Mouse (Mus musculus): ENCODE results near the gene Uhrf1bp1l.
A peak's percentile ranks its signal among the peaks of the same experiment; 100 is the strongest.

Gene Uhrf1bp1l

DNA sequence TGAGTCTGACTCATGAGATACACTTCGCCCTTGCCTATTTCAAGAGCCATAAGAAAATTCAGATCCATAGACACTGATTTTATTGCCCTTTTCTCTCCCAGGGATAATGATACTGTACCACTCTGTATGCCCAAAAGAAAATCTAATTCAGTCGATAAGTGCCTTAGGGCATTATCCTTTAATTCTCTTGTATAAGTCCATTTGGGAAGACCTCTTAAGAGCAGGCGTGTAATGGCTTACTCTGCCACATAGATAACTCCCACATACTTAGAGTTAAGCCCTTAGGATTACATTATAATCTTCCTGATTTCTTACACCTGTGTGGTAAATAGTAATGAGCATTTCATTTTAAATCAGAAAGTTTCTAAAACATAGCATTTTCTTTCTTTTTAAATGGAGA is 1.8 kb downstream of the Uhrf1bp1l start:
- no peak for DNase-seq

DNA sequence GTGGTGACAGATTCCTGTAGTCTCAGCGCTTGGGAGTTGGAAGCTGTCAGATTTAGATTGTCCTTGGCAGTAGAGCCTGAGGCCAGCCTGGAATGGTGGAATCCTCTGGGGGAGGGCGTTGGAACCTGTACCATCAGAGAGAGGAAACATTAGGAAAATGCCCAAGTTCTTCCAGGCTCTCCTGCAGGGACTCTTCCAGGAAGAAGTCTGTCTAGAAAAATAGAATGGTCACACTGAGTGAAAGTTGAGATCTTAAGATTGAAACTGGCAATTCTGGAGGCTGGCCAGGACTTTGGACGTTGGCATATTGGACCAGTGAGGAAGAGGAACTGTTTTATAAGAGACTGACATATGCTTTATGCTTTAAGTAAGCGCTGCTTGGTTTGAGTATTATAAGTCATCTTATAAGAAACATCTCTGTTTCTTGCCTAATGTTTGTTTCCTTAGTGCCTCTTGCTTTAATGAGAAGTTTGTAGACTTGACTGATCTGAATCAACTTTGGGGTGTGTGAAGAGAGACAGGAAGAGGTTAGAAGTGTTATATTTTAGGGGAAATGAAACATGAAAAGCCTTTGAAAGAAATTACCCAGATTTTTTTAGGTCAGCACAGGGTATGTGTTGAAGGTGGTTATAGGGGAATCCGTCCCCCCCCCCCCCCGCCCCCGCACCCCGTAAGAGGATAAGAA is 2.6 kb downstream of the Uhrf1bp1l start:
- peak in 1 of 2 experiments; percentile 9 for DNase-seq

DNA sequence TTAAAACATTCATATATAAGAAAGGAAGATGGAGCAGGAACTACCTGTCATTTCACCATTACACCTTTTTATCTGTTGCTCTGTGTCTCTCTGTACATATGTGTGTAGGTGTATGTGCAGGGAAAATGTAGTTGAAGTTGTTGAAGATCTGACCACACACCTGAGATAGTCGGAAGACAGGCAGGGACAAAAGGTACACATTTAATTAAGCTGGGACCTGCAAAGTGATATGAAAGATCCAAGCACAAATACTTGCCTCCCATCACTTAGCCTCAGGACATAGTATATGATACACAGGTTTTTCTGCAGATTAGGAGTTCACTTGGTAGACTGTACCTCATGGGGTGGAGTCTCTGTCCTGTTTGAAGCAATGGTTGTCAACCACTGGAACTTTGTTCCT is 3.1 kb downstream of the Uhrf1bp1l start:
- DNase-seq = no peak

DNA sequence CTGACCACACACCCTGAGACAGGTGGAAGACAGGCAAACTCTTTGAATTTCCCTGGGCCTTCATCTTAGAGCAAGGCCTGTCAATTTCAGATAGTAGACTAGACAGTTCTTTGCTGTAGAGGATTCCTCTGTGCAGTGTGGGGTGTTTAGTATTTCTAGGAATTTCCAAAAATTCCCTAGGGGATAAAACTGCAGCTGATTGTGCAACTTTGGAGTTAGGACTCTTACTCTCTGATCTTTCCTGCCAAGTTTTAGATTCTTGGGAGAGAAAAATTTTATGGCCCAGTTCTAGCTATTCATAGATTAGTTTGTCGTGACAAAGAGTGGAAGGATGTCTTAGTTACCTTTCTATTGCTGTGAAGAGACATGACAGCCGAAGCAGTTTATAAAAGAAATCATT is 3.8 kb downstream of the Uhrf1bp1l start:
- no peak for DNase-seq

DNA sequence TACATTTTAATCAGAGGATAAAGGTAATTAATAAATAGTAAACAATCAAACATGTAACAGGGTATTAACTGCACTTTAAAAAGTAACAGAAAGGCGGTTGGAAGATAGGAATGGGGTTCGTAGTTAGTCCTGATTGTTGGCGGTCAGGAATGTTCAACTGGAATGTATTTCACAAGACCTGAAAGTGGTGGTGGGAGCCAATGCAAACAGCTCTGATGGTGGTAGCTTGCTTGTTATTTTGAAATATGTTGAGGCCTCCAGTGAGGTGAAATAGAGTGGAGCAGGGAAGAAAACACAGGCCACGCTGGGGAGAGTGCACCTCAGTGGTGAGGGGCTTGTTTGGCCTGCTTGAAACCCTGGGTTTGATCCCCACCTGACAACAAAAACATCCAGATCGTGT is 6.3 kb downstream of the Uhrf1bp1l start:
- no peak for DNase-seq

DNA sequence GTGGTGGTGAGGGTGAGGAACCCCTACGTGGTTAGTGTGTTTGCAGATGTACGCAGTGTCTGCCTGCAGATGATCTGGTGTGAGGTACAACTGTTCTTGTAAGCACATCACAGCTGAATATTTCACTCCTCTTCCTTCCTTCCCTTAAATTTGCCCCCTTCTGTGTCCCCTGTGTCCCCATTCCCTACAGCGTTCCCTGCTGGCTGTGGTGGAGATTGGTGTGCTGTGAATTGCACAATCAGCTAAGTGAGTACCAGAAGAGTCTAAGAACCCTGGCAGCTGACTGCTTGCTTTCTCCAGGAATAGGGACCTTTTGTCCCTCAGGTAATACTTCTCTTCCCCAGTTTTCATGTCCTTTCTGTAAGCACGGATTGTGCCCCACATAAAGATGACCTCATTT is 10.4 kb downstream of the Uhrf1bp1l start:
- no peak for DNase-seq

DNA sequence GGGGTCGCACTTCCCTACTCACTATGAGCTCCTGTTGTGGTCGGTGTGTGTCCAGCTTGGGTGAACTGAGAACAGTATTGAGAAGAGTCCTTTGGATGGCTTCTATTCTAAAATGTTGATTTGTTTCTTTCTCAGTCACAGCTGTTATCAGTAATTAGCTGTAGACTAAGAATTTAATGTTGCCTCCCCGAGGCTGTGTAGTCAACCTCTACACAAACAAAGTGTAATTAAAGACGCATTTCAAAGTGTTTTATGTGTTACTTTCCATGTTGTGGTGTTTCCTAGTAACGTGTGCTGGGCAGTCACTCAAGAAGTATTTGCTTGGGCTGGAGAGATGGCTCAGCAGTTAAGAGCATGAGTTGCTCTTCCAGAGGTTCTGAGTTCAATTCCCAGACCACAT is 16.0 kb downstream of the Uhrf1bp1l start:
- no peak for DNase-seq

DNA sequence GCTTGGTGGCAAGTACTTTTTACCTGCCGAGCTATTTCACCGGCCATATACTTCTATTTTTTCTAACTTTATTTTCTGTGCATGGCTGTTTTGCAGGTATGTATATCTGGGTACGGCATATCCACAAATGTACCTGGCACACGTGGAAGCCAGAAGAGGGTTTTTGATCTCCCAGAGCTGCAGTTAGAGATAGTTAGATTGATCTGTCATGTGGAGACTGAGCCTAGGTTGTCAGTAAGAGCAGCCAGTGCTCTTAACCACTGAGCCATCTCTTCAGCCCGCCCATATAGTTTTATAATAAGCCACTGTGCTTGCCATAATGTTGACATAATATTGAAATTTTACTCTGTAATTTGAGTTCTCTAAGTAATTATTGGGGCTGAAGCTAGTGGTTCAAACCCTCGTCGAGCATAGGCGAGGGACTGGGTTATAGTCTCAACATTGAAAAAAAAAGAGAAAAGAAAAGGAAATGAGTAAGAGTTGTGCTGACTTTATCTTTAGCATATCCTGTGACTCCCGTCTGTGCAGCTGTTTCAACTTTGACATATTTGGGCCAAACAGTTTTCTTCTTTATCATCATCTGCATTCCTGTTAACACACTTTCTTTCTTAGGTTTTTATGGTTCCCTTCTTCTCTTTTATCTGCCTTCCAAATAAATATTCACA is 19.8 kb downstream of the Uhrf1bp1l start:
- DNase-seq = no peak

DNA sequence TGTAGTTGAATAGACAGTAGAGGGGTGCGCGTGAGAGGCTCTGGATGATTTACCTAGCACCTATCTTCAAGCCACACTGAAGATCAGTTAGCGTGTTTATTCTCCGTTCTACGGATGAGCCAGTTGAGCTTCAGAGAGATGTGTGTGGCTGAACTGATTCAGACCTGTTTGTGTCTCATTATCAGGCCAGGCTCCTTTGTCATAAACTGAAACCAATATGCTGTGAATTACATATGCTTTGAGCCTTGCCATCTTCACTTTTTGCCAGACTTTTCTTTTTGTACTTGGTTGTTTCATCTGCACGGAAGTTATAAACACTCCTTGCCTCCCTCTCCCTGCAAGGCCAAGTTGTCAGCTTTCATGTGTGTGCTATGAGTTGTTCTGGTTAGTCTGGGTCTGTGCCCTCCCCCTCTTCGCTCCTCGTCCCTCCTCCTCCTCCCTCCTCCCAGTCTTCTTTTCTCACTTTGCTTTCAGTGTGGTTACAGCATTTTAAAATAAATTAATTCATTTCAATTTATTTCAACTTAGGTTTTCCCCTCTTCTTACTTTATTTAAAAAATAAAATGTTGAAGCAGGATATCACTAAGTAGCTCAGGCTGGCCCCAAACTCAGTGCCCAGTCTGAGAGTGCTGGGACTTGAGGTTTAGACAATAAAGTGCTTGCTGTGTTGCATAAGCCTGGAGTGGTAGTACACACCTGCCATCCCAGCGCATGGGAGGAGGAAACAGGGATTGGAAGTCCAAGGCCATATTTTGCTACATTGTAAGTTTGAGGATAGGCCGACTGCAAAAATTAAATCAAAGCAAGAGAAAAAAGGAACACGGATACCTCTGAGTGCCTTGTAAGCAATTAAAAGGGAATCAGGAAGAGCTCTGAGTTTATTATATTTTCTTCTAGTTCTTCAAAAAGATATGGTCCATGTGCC is 21.3 kb downstream of the Uhrf1bp1l start:
- no peak for DNase-seq

DNA sequence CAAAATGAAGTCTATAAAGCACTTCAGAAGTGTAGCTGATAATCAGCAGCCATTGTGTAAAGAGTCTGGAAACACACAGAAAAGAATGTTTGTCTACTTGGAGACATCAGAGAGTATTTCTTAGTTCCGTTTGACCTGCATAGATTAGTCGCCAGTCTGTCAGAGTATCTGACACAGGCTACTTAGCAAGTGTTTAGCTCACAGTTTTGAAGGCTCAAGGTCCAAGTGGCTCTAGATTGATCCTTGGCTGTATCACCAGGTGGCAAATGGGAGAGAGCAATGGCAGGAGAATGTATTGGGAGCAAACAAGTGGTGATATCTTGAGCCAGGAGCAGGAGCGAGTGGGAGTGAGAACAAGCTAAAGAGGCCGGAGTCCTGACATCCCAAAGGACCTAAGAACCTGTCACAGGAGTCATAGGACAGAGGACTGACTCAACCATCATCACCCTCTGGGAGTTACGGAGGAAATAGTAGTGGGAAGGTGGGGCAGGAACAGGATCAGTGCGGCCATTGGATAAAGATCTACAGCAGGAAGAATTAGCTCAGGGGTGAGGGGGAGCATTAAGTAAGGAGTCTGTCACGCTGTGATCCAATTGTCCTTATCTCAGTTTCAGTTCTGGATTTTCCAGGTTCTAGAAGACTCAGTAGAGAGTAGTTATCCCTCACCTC is 23.7 kb downstream of the Uhrf1bp1l start:
- no peak for DNase-seq

DNA sequence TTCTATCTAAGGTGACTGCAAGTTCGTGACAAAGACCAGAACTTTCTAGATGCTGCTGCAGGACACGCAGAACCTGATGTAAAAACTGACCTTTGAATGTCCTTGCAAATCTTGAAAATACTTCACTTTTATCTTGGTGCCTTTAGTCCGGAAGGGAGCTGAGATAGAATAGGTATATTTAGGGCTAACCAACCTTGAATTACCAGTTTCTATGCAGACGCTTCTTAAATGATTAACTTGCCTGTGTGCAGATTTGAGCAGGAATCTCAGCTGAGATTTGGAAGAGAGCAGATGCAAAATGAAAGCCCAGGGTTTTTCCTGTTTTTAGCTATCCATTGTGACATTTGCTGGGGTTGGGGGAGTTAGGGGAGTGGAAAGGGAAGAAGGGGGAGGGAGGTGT is 24.3 kb downstream of the Uhrf1bp1l start:
- no peak for DNase-seq

DNA sequence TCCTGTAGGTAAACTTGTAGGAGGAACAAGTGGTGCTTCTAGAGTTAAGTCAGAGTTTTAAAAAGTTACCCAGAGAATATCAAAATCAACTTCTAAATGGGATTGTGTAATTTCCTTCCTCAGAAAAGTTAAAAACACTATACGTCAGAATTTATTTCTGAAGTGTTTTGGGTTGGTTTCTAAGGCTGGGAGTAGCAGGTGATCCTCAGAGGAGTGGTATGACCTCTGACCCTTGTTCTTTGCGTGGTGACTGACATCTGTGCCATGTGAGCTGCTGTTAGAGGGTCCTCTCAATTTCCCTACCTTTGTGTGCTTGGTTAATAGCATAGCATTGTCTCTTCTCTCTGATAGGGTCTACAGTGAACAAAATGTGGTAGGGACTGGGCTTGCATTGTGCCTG is 27.1 kb downstream of the Uhrf1bp1l start:
- DNase-seq = no peak

DNA sequence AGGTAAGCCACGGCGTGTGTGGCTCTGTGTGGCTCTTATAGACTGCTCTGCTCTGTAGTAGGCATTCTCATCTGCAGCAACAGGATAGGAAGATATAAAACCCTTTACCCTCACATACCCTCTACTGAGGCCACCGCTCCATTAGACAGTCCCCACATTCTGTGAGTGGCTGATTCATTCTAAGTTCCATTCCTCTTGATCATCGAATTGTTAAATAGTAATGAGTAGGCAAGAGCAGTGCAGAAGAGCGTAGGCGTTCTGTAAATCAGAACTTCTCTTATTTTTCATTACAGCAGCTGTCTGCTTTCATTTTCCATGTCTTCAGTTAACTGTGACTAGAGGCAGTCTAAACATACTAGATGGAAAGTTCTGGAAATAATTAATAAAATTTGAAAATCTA is 31.2 kb downstream of the Uhrf1bp1l start:
- DNase-seq = no peak

DNA sequence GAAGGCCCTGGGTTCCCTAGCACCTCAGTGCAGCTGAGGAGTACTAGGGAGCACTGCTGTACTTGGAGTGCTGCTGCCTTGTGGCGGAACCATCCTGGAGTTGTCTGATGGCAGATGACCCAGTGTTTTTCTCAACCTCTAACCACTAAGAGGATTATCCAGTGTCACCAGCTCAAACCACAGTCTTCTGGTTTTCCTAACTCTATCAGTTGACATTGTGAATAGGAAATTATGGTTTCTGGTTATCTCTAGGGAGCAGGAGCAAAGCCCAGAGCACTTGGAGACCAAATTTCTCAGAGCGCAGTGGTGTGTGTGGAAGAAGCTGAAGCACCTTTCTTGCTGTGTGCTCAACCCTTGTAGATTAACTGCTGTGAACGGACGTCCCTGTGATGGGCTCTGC is 47.1 kb downstream of the Uhrf1bp1l start:
- DNase-seq = no peak

DNA sequence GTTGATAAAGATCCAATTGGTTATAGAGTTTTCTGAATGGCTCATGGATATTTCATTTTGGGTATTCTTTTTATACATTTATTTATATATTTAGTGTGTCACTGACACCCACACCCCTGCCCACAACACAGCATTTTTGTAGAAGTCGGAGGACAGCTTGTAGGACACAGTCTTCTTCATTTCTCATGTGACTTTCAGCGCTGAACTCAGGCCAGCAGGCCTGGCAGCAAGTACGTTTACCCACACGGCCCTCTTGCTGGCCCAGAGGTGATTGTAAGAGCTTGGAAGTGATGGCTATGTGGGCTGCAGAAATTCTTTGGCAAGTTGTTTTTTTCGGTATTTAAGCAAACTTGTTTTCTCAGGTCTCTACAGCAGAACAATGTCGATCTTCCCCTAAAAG is 49.3 kb downstream of the Uhrf1bp1l start:
- DNase-seq = no peak

DNA sequence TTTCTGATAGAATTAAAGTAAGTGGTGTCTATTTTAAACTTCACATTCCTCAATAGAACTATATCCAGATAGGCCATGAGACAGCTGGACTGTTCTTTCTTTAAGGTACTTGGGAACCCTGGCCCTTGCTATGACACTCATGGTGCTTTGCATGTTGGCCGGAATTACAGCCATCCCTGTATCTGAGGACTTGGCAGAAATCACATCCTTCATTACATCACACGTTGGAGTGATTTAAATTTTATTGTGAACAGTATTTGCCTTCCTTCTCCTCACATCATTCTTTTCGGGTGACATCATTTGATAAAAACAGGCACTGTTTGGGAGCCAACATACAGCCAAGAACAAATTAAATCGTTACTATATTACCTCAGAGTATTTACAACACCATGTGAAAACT is 74.4 kb downstream of the Uhrf1bp1l start:
- no peak for DNase-seq

DNA sequence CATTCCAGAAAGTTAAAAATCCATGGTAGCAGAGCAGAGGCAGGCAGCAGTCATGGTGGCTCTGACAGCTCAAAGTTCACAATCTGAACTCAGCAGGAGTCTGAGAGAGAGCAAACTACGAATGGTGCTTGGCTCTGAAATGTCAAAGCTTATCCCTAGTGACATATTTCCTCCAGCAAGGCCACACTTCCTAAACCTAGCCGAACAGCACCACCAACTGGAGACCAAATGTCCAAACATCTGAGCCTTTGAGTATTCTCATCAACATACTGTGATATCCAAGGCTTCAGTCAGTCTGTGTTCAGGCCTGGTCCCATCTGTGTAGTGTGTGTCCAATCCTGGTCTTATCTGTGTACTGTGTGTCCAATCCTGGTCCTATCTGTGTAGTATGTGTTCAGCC is 79.1 kb downstream of the Uhrf1bp1l start:
- peak; percentile 13 to 28 for DNase-seq

DNA sequence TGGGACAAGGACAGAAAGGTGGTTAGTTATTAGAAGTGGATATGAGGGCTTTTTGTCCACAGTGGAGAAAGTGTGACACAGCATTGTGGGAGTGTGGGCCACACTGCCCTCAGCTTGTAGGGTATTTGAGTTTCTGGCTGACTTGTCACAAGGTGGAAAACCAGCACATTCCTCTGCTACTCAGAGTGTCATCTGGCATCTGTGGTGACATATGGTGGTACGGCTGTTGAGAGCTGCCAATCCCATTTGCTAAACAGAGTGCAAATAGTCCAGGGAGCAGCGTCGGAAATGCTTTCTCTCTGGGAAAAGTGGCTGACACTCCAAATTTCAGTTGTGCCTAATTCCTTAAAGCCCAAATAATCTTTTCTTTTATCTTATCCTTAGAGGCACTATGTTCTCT is 82.1 kb downstream of the Uhrf1bp1l start:
- no peak for DNase-seq

DNA sequence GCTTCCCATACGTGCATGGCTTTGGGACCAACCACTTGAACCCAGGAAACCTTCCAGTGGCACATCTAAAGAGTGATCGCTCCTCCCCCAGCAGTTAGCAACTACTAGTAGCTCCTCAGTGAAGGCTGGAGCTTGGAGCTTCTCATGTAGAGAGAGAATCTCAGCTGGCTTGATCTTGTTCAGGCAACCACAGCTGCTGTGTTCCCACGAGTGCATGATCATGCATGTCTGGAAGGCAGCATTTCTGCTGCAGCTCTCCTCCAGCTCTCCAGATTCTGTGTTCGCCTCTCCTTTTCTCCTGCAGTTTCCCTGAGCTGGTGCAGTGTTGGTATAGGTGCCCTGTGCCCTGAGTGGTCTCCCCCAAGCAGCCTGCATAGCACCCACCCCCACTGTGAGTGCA is 87.5 kb downstream of the Uhrf1bp1l start:
- no peak for DNase-seq

DNA sequence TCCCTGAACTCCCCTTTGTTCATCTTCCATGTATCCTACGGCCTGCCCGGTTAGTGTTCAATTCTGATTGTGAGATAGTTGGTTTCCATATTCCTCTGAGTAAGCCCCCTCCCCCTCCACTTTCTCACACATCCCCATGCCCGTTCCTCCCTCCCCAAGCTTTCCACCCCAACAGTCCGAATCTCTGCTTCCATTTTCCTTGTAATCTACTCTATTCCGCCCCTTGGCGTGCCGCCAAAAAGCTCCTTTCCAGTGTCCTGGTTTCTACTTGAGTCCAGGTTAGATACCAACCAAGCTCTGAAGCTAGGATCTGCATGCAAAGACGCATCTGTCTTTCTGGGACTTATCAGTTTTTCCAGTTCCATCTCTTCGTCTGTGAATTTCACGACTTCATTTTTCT is 88.4 kb downstream of the Uhrf1bp1l start:
- DNase-seq = no peak

DNA sequence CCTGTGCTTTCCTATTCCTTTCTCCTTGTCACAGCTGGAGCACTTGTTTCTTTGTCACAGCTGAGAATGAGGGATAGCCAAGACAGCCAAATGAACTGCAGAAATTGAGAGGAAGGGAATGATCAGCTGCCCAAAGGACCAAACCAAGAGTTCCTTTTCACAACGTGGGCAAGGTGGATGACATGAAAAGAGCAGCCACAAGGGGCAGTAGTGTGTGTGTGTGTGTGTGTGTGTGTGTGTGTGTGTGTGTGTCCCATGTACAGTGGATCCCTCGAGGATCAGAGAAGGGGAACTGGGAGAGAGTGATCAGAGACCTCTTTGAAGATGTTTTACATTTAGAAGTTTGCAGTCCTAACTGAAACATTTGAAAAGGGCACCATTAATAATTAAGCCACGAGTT is 92.7 kb downstream of the Uhrf1bp1l start:
- no peak for DNase-seq

DNA sequence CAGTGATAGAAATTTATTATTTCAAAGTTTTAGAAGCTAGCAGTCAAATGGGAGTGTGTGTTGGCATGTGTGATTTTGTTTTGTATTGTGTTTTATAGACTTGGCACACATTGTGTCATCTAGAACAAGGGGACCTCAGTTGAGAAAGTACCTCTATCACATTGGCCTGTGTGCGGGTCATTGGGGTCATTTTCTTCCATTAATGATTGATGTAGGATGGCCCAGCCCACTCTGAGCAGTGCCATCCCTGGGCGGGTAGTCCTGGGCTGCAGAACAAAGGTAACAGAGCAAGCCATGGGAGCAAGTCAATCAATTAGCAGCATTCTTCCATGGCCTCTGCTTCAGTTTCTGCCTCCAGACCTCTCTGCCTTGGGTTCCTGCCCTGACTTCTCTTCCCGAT is 94.0 kb downstream of the Uhrf1bp1l start:
- DNase-seq = no peak

DNA sequence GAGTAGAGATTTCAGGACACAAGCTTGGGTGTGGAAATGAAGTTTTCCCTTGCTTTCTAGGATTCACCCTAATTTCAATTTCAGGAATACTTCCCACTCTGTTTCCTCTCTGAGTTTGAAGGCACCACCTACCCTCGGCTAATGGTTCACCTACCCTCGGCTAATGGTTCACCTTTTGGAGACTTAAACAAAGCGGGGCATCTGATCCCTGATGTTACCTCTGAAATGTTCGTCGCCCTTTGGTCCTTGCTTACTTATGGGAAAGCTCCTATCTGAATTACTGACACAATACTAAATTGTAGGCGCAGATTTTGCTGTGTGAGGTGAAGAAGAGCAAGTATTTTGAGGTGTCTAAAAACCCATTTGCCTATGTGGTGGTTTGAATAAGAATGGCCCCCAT is 106.2 kb downstream of the Uhrf1bp1l start:
- DNase-seq = no peak

All from B cell, adult 2 months (primary cell).